Mouse (Mus musculus): ENCODE data around the gene Sim2.

Sim2 gene

GRCm38 (mm10) chr16:94095109-94095822 lies 10.5 kb downstream of the Sim2 start:
- no peak for DNase-seq (ENCODE audit: low read depth, low spot score)

GRCm38 (mm10) chr16:94096479-94096878 lies 11.7 kb downstream of the Sim2 start:
- DNase-seq (ENCODE audit: low read depth, low spot score), result no peak

DNA sequence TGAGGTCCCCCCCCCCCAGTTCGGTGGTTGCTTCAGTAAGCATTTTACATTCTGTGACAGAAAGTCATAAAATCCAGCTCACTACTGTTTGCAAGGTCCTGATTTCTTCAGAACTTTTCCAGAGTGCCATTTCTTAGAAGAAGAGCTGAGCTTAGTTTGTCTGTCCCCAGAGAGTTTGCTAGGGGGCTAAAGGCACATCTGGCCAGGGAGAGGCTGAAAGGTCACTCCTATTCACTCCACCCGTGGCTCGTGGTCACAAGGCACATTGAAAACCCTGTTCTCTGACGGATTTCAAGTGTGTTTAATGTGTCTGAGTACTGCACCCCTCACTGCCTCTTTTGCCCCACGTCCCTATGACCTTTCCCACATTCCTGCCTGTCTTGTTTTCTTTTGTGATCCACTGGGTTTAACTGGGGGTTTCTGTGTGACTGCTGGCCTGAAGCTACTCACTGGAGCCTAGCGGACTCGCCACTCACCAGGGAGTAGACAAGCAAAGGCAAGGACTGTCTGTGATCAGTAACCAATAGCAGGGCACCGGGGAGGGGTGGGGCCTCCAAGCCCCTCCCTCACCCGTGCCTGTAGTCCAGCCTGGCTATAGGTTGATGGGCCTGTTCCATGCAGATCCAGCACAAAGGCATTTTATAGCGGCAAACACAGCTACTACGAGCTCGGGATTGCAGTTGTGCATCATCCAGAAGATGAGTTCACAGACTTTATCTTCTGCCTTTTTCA lies 13.2 kb downstream of the Sim2 start:
- no peak for DNase-seq (ENCODE audit: low read depth, low spot score)

DNA sequence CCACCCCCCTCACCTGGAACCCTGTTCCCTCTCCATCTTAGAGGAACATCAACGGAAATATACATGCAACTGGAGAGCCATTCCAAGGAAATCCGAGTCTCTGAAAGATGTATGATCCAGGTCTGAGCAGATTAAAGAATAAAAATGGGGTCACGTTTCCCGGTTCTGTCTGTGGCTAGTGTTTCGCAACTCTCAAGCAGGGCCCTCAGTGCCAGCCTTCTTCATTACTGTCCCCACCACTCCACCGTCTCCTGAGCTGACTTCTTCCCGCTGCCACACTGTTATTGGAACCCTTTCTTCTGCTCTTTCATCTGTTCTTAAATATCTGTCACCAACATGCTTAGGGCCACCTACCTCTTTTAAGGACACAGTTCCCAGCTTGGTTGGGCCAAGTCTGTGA lies 28.4 kb downstream of the Sim2 start:
- DNase-seq (ENCODE audit: low read depth, low spot score), result no peak

- no peak for DNase-seq (ENCODE audit: low read depth, low spot score)
These were observed 30.0 kb downstream of the Sim2 start for GRCm38 (mm10) chr16:94114693-94115092.

GRCm38 (mm10) chr16:94117333-94117732 lies 32.6 kb downstream of the Sim2 start:
- no peak for DNase-seq (ENCODE audit: low read depth, low spot score)

DNA sequence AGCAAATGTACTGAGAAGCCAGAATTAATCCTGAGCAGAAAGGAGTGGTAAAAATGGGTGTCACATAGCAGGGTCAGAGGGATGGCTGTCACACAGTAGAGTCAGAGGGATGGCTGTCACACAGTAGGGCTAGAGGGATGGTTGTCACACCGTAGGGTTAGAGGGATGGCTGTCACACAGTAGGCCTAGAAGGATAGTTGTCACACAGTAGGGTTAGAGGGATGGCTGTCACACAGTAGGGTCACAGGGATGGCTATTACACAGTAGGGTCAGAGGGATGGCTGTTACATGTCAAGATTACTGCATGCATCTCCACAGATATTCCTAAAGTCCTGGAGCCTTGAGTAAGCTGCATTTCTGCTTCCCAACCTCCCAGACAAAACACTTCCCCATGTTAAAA lies 33.7 kb downstream of the Sim2 start:
- no peak for DNase-seq (ENCODE audit: low read depth, low spot score)

- DNase-seq (ENCODE audit: low read depth, low spot score), result no peak
These were observed 37.6 kb downstream of the Sim2 start for GRCm38 (mm10) chr16:94122347-94122746.

DNA sequence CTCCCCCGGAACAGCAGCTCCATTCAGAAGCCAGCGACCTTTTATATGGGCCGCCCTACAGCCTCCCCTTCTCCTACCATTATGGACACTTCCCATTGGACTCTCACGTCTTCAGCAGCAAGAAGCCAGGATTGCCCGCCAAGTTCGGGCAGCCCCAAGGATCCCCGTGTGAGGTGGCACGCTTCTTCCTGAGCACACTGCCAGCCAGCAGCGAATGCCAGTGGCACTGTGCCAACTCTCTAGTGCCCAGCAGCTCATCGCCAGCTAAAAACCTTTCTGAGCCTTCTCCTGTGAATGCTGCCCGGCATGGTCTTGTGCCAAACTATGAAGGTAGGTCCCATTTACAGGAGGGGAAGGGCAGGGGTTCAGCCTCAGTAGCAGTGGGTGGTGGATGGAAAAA lies 38.5 kb downstream of the Sim2 start:
- DNase-seq (ENCODE audit: low read depth, low spot score), result no peak

DNA sequence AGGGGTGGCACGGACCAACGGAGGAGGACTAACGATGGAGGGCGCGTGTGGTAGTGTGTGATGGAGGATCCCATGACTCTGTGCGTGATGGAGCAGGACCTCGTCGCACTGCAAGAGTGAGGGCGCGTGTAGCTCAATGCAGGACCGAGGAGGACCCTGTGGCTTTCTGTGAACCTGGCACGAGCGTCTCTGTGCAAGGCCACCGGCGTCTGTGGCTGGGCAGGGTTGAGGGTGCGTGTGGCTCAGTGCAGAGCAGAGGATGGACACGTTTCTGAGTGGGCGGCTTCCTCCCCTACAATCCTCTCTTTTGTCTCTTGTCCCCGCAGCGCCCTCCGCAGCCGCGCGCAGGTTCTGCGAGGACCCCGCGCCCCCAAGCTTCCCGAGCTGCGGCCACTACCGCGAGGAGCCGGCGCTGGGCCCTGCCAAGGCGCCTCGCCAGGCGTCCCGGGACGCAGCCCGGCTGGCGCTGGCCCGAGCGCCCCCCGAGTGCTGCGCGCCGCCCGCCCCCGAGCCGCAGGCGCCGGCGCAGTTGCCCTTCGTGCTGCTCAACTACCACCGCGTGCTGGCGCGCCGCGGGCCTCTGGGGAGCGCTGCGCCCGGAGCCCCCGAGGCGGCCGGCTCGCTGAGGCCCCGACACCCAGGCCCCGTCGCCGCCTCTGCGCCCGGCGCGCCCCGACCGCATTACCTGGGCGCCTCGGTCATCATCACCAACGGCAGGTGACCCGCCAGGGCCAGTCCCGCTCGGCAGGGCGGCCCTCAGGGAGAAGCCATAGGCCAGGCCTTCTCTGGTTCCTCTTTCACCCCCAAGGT lies 40.6 kb downstream of the Sim2 start:
- no peak for DNase-seq (ENCODE audit: low read depth, low spot score)

DNA sequence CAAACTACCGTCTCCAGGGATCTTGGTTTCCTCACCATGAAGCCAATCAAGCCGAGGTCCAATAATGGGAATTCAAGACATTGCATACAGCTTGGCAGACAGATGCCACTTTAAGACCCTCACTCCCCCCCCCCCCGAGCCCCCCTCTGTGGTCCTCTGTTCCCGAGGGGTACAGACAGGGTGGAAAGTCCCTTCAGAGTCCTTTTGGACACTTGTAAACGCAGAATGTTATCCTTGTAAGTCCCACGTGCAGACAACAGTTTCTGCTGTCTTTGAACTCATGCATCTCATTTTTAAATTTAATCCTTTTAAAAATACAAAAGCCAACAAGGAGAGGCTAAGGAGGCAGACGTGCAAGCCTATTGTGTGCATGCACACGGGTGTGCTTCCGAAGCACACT lies 41.5 kb downstream of the Sim2 start:
- DNase-seq (ENCODE audit: low read depth, low spot score), result no peak

- no peak for DNase-seq (ENCODE audit: low read depth, low spot score)
These were observed 43.6 kb downstream of the Sim2 start for GRCm38 (mm10) chr16:94128236-94128835.

GRCm38 (mm10) chr16:94134218-94134617 lies 49.5 kb downstream of the Sim2 start:
- DNase-seq (ENCODE audit: low read depth, low spot score), result no peak

GRCm38 (mm10) chr16:94140746-94141145 lies 56.0 kb downstream of the Sim2 start:
- no peak for DNase-seq (ENCODE audit: low read depth, low spot score)

DNA sequence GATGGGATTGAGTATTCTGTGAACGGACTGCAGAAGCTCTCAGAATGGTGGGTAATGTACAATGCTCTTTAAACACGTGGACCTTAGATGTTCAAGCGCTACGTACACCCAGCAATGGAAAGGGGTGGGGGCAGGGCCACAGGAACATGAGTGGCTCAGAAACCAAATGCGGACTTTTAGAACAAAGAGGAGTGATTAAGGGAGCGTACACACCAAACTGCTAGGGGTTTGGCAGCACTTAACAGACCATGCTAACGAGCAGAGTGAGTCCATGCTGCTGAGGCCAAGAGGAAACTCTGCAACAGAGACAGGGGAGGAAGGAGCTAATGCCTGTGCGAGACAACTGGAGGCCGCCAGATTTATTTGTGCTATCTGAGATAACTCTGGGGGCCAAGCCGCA lies 58.6 kb downstream of the Sim2 start:
- no peak for DNase-seq (ENCODE audit: low read depth, low spot score)

DNA sequence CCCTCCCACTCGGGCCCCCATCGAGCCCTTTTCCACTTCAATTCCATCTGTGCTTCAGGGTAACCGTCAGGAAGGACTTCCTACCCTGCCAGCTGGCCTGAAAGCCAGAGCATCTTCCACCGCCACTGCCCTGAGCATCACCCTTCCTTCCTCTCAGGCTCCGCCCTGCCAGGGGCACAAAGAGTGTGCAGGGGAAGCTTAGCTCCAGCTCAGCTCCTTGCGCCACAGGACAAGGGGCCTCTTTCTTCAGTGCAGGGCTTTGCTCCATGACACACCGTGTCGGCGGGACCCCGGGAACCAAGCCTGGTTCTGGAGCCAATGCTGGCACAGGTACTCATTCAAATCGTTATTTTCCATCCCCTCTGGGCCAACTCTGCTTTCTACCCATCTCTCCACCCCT lies 63.4 kb downstream of the Sim2 start:
- no peak for DNase-seq (ENCODE audit: low read depth, low spot score)

GRCm38 (mm10) chr16:94150125-94151103 lies 65.7 kb downstream of the Sim2 start:
- DNase-seq (ENCODE audit: low read depth, low spot score), result no peak

- no peak for DNase-seq (ENCODE audit: low read depth, low spot score)
These were observed 70.4 kb downstream of the Sim2 start for GRCm38 (mm10) chr16:94155041-94155653.

- no peak for DNase-seq (ENCODE audit: low read depth, low spot score)
These were observed 73.1 kb downstream of the Sim2 start for GRCm38 (mm10) chr16:94157819-94158218.

DNA sequence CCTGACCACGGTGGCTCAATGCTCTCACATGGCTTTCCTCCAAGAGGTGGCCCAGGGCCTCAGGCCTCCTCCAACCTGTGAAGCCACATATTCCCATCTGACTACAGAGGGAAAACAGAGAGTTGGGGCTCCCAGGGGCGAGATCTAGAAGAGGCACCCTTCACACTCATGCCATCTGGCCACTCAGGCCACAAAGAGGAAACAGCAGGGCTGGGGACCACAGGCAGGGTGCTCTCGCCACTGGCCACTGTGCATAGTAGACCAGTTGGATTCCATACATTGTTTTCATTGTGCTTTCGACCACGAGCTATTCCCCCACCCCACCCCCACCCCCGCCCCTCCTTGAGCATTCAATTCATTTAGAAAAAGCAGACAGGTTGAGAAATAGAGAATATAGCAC lies 77.3 kb downstream of the Sim2 start:
- no peak for DNase-seq (ENCODE audit: low read depth, low spot score)

Measured in retina, postnatal 7 days (tissue).